Mouse (Mus musculus) neural tube, embryonic 13.5 days (tissue): ENCODE data around the gene Satb2. TPM values are rescaled to one million over a fixed set of nuclear protein-coding genes. Genes with fewer than 3 reads are reported as not detected.
"Not testable (repeated sequence)": the region's sequence is repeated elsewhere in the genome, so short reads cannot be mapped to it uniquely, and the experiment has no call there.

Experiments used
- ATAC-seq: fragments of 200-750 bp; cut with Nextera tagmentation; 2 replicates; pipeline ENCODE4 v1.8.0; 2017; ENCODE audit warnings: low read depth, mild to moderate bottlenecking, moderate TSS enrichment, moderate library complexity
- H3K27ac ChIP-seq: fragments of 300-500 bp; sonication (generic); replicated peaks from 2 replicates; pipeline ENCODE4 v1.5.1; 2015; ENCODE audit warnings: moderate library complexity, mild to moderate bottlenecking, inconsistent platforms
- H3K27me3 ChIP-seq: fragments of 300-500 bp; sonication (generic); 2 replicates; pipeline ENCODE4 v1.6.1; 2015; ENCODE audit warnings: mild to moderate bottlenecking, inconsistent platforms
- H3K36me3 ChIP-seq: fragments of 300-500 bp; sonication (generic); 2 replicates; pipeline ENCODE4 v1.6.1; 2015; ENCODE audit warnings: mild to moderate bottlenecking, inconsistent platforms
- H3K4me1 ChIP-seq: fragments of 300-500 bp; sonication (generic); replicated peaks from 2 replicates; pipeline ENCODE4 v1.6.1; 2015; ENCODE audit warnings: inconsistent platforms
- H3K4me2 ChIP-seq: fragments of 300-500 bp; sonication (generic); 2 replicates; pipeline ENCODE4 v1.6.1; 2015; ENCODE audit warnings: inconsistent platforms, mild to moderate bottlenecking, moderate library complexity
- H3K4me3 ChIP-seq: fragments of 300-500 bp; sonication (generic); 2 replicates; pipeline ENCODE4 v1.5.1; 2015; ENCODE audit warnings: mild to moderate bottlenecking, inconsistent platforms
- H3K9ac ChIP-seq: fragments of 300-500 bp; sonication (generic); 2 replicates; pipeline ENCODE4 v1.6.1; 2015; ENCODE audit warnings: moderate library complexity, mild to moderate bottlenecking, inconsistent platforms
- H3K9me3 ChIP-seq: fragments of 300-500 bp; sonication (generic); 2 replicates; pipeline ENCODE4 v1.6.1; 2016; ENCODE audit warnings: inconsistent platforms
- WGBS: fragments of 180-500 bp; shearing (Covaris S2); methylation state at CpG from one replicate; pipeline ENCODE4 v1.1.7; 2015; 5-methylcytosine and 5-hydroxymethylcytosine counted together
- polyA plus RNA-seq: library from polyadenylated mRNA; unstranded; fragments of >200 nt; fragmentation: Nextera tagmentation; extraction: Ambion mirVana; gene quantifications from 2 replicates; pipeline ENCODE4 v1.2.1, GENCODE M21; 2015

Satb2 gene
- polyA plus RNA-seq, 1 experiment from 2014 or later, result 1.9 TPM

DNA sequence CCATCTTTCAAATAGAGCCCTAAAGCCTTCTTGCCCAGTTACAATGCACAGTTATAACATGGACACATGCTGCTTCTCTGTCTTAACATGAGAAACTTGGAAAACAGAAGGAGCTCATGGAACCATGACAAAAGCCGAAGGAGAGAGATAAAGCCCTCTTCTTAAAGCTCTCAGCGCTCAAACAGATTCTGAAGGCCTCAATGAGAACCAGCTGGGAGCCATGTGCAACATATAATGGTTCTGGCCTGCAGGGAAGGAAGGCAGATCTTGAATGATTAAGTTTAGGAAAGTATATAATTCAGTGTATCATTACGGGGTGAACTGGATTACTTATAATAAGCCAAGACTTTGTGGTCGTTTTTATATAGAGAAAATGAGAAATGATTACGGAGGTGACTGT lies 172.4 kb downstream of the Satb2 start:
- Histone ChIP-seq H3K4me1 (no peaks in the 10 kb centered on the region), H3K9me3 (no peaks in the 10 kb centered on the region)
- WGBS, result 85% methylated on average over 5 of the region's 5 CpGs

DNA sequence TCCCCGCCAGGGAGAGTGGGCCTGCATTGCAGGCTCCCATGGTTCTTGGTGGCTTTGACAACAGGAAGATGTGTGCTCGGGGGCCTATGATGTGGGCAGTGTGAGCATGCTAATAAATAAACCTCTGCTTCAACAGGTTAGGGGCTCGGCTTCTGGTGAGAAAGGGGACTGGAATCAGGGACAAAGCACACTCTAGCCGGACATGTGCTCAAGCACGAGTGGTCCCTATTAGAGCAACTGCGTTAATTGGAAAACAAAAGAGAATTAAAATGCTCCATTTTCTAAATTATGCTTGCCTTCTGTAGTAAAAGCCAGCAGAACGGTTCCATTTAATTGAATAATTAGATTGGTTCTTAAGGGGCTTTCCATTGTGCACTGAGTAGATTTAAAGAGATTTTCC lies 177.8 kb downstream of the Satb2 start:
- no peak overlapping the region for H3K4me3 ChIP-seq
- H3K4me2 ChIP-seq, result no peak overlapping the region
- no peaks in the 10 kb centered on the region for H3K4me1 ChIP-seq
- 61% methylated on average over 7 of the region's 7 CpGs for WGBS
- no peaks in the 10 kb centered on the region for H3K9me3 ChIP-seq
- no peak overlapping the region for H3K27ac ChIP-seq
- ATAC-seq, result no peak
- H3K9ac ChIP-seq, result no peak overlapping the region
- H3K36me3 ChIP-seq, result 0 out of 2 replicates have a peak, but pooled peaks cover 4% of the 10 kb centered on the region
- H3K27me3 ChIP-seq, result no peaks in the 10 kb centered on the region

More for the DNA sequence above, 172.4 kb downstream of the Satb2 start:
- Histone ChIP-seq H3K4me2 (no peak overlapping the region), H3K9ac (no peak overlapping the region), H3K36me3 (no peaks in the 10 kb centered on the region), H3K4me3 (no peak overlapping the region), H3K27me3 (no peaks in the 10 kb centered on the region), H3K27ac (no peak overlapping the region)
- no peak for ATAC-seq

DNA sequence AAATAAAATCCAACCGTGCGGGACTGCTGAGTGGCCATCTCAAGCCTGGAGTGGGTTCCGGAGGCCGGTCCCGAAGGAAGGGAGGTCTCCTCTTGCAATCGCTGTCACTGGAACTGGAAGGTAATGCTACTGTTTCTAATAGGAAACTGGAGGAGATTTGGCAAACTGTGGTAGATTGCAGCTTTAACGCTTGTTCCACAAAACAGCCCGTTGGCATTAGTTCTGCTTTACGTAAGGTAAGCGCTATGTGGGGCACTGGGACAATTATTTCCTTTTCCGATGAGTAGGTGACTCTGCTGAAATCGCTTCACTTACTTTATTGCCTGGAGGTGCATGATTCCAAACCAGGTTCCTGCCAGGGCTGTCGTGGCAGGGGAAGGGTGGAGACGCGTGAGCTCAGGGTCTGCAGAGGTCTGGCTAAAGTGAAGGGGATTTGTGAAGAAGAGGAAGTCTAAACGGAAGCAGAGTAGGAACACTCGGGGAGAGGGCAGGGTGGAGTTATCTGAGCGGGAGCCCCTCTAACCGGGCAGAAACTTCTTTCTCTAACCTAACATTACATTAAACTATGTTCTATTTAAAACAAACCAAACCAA lies 183.3 kb downstream of the Satb2 start:
- Histone ChIP-seq H3K27me3 (no peaks in the 10 kb centered on the region), H3K4me3 (no peak overlapping the region), H3K4me2 (no peak overlapping the region), H3K36me3 (0 out of 2 replicates have a peak, but pooled peaks cover 4% of the 10 kb centered on the region), H3K27ac (no peak overlapping the region), H3K4me1 (no peaks in the 10 kb centered on the region), H3K9me3 (no peaks in the 10 kb centered on the region), H3K9ac (no peak overlapping the region)
- ATAC-seq, result no peak
- WGBS, result 85% methylated on average over 19 of the region's 19 CpGs

DNA sequence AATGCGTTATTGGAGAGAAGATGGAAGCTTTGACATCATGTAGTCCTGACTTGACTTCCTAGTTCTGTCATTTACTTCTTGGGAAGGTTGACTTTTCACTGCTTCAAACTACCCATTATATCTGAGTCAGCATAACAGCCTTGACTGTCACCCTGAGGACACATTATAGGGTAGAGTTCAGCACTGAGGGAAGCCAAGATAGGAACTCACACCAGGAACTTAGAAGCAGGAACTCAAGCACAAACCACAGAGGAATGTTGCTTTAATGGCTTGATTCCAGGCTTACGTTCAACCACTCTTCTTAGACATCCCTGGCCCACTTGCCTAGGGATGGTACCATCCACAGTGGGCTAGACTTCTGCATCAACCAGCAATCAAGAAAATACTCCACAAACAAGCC lies 188.8 kb downstream of the Satb2 start:
- Histone ChIP-seq H3K4me1 (no peaks in the 10 kb centered on the region), H3K36me3 (no peaks in the 10 kb centered on the region), H3K9ac (no peak overlapping the region), H3K4me3 (no peak overlapping the region), H3K4me2 (no peak overlapping the region), H3K27ac (no peak overlapping the region), H3K27me3 (no peaks in the 10 kb centered on the region), H3K9me3 (no peaks in the 10 kb centered on the region; the same call in 1 of the 2 replicates)
- no peak for ATAC-seq
- WGBS, result 89% methylated on average over 2 of the region's 2 CpGs

DNA sequence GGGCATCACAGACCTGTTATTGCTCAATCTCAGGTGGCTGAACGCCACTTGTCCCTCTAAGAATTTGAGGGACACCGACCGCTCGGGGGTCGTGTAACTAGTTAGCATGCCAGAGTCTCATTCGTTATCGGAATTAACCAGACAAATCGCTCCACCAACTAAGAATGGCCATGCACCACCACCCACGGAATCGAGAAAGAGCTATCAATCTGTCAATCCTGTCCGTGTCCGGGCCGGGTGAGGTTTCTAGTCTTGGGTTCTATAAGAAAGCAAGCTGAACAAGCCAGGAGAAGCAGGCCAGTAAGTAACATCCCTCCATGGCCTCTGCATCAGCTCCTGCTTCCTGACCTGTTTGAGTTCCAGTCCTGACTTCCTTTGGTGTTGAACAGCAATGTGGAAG lies 196.3 kb downstream of the Satb2 start:
- H3K4me3 ChIP-seq, H3K4me2 ChIP-seq, H3K4me1 ChIP-seq, H3K27ac ChIP-seq, H3K27me3 ChIP-seq, H3K36me3 ChIP-seq, ATAC-seq, H3K9me3 ChIP-seq, H3K9ac ChIP-seq: not testable (repeated sequence)
- WGBS, result 90% methylated on average over 13 of the region's 13 CpGs

DNA sequence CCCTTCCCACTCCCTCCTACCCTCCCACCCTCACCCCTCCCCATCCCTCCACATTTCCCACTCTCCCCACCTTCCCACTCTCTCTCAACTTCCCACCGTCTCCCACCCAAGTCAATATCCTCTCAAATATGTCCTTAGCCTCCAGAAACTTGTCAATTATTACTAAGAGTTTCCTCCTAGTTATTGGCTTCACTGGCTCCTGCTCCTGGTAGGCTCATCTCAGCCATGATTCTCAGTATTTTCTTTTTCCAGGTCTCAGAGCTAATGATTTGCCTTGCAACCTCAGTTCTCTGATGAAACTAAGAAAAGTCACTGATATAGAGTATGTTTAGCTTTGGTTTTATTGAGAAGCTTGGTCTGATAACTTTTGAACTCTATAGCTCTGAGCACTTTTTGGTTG lies 214.2 kb downstream of the Satb2 start:
- Histone ChIP-seq H3K27ac (no peak overlapping the region), H3K9ac (no peak overlapping the region), H3K36me3 (no peaks in the 10 kb centered on the region), H3K4me2 (no peak overlapping the region), H3K4me1 (no peaks in the 10 kb centered on the region), H3K27me3 (no peaks in the 10 kb centered on the region), H3K9me3 (no peaks in the 10 kb centered on the region), H3K4me3 (no peak overlapping the region)
- no peak for ATAC-seq
- 93% methylated on average over 1 of the region's 1 CpGs for WGBS

DNA sequence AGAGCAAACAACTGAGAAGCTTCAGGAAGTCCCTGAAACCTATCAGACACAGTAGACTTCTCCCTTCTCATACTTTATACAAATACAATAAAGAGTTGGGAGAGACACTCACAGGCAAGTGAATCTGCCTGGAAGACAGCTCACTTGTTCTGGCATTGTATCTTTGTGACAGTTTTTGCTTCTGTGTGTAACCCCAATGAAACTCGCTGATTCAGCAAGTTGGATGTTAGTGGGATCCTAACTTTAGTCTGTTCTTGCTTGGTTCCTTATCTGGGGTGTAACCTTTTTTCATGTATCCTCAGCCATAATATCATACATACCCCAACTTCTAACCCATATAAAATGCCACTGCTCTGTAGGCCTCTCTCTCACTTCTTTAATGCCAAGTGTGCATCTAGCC lies 216.9 kb downstream of the Satb2 start:
- Histone ChIP-seq H3K27me3 (no peaks in the 10 kb centered on the region), H3K4me3 (no peak overlapping the region), H3K9me3 (no peaks in the 10 kb centered on the region), H3K4me2 (no peak overlapping the region), H3K36me3 (no peaks in the 10 kb centered on the region), H3K27ac (no peak overlapping the region), H3K9ac (no peak overlapping the region), H3K4me1 (no peaks in the 10 kb centered on the region)
- WGBS, result 87% methylated on average over 1 of the region's 1 CpGs
- no peak for ATAC-seq

DNA sequence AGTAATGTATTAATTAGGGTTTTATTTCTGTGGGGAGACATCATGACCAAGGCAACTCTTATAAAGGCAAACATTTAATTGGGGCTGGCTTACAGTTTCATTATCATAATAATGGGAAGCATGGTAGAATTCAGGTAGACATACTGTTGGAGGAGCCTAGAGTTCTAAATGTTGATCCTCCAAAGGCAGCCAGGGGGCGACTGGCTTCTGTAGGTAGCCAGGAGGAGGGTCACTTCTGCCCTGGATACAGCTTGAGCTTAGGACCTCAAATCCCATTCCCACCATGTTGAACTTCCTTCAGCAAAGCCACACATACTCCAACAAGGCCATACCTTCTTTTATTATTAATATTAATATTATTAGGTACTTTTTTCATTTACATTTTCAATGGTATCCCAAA lies 225.2 kb downstream of the Satb2 start:
- no peak for ATAC-seq
- H3K27me3 ChIP-seq, result no peaks in the 10 kb centered on the region
- H3K9me3 ChIP-seq, result no peaks in the 10 kb centered on the region
- no peak overlapping the region for H3K4me3 ChIP-seq
- no peak overlapping the region for H3K4me2 ChIP-seq
- no peak overlapping the region for H3K9ac ChIP-seq
- H3K36me3 ChIP-seq, result no peaks in the 10 kb centered on the region
- no peak overlapping the region for H3K27ac ChIP-seq
- 55% methylated on average over 1 of the region's 1 CpGs for WGBS
- no peaks in the 10 kb centered on the region for H3K4me1 ChIP-seq

DNA sequence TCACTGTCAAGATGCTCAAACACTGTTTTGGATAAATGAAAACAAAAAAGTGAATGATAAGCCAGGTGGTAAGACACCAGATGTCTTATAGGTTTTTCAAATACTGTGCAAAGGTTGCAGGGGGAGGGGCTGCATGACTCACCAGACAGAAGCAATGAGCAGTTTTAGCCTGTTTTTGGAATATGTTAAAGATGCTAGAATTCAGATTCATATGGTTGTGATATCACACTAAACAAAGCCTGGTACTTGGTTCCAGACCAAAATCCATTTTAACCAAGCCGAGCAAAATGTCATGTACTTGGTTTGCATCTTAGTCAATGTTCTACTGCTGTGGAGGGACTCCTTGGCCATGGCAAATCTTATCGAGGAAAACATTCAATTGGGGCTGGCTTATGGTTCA lies 227.8 kb downstream of the Satb2 start:
- Histone ChIP-seq H3K36me3 (no peaks in the 10 kb centered on the region), H3K9me3 (no peaks in the 10 kb centered on the region), H3K9ac (no peak overlapping the region), H3K27ac (no peak overlapping the region), H3K4me1 (no peaks in the 10 kb centered on the region), H3K4me2 (no peak overlapping the region), H3K27me3 (no peaks in the 10 kb centered on the region), H3K4me3 (no peak overlapping the region)
- WGBS, result 94% methylated on average over 2 of the region's 2 CpGs
- ATAC-seq, result no peak

DNA sequence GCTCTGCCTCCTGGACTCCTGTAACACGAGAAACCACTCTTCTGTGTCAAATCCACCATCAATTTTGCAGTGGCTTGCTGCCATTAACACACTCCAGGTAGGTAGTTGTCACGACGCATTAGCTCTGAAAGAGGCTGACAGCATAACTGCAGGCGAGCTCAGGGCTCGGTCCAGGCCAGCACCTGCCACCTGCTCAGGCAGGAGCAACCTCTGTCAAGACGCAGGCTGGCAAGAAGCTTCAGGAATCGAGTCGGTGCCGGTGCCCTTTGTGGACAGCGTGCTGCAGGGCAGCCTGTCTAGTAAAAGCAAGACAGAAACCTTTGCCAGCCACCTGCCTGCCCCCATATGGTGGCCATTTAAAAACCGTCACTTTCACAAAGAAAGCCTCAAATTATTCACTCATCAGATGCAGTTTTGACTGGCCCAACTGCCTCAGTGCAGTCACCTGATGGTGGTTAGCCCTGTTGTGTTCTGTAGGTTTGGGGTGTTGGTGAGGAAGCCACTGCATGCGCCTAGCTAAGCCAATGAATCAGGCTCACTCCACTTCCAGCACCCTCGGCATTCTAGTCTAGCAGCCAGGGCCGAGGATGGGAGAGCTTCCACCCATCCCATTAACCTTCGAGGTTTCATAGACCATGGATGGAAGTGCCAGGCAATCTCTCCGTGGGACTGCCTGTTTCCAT lies 228.7 kb downstream of the Satb2 start:
- no peak overlapping the region for H3K4me3 ChIP-seq
- 85% methylated on average over 16 of the region's 16 CpGs for WGBS
- no peak overlapping the region for H3K27ac ChIP-seq
- no peak for ATAC-seq
- H3K27me3 ChIP-seq, result no peaks in the 10 kb centered on the region
- H3K36me3 ChIP-seq, result no peaks in the 10 kb centered on the region
- no peaks in the 10 kb centered on the region for H3K9me3 ChIP-seq
- no peak overlapping the region for H3K9ac ChIP-seq
- no peak overlapping the region for H3K4me2 ChIP-seq
- H3K4me1 ChIP-seq, result no peaks in the 10 kb centered on the region

DNA sequence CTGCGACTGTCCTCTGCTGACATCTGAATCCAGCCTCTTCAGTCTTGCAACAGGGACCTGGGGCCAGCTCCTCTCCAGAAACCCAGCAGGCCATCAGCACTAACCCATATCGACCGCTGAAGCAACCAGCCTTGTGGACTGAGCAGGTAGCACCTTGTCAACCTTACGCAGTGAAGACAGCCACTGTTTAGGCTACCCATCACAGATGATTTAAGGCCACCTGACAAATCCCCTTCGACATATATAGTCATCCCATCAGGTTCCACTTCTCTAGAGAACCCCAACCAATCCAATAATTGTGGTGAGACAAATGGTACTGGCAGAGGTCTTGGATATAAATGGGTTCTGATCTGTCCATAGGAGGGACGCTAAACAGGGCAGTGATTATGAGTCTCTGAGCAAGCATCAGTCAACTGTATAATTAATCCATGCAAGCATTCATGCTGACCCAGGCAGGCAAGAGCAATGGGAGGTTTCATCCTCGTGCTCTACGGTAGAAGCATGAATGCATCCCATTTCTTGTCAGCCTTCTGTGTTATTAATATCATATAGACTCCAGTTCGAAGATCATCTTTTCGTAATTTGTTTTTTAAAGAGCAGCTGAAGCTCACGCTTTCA lies 229.5 kb downstream of the Satb2 start:
- Histone ChIP-seq H3K4me2 (no peak overlapping the region), H3K27ac (no peak overlapping the region), H3K9me3 (no peaks in the 10 kb centered on the region), H3K4me1 (no peaks in the 10 kb centered on the region), H3K36me3 (no peaks in the 10 kb centered on the region), H3K4me3 (no peak overlapping the region), H3K27me3 (no peaks in the 10 kb centered on the region), H3K9ac (no peak overlapping the region)
- ATAC-seq, result no peak
- WGBS, result 87% methylated on average over 11 of the region's 11 CpGs
